8 mouse cellular contexts compared by ENCODE assay signal in genomic region chr11:30198091-30198675, GRCm38 (mm10).
DNase-seq lines count a peak whose midpoint lies in the region; ATAC-seq and TF ChIP-seq lines count a peak whose summit lies in the region.
"Had no signal": no experiment of that assay in that cellular context is flagged by ENCODE, and none has a peak within 500 bp of the region (broad histone marks: within the 10 kb centered on the region; RNA-seq: fewer than 3 reads in every experiment).

No protein-coding gene starts in this region.

- TF ChIP-seq CTCF in testis, adult 2 months (IDR thresholded peaks at IDR 0.05; ENCODE audit: control insufficient read depth, insufficient read depth, insufficient replicate concordance, low read depth, low read length) = no peak

- WGBS in intestine, embryonic 14.5 days = 2% methylated on average over 34 of the region's 34 CpGs
- WGBS in liver, embryonic 16.5 days (ENCODE audit: insufficient replicate concordance) = under 1% methylated on average over 34 of the region's 34 CpGs
- WGBS in neural tube, embryonic 11.5 days = under 1% methylated on average over 34 of the region's 34 CpGs

- peak overlapping the region; percentile 51 for H3K4me3 ChIP-seq in intestine, embryonic 14.5 days (ENCODE audit: low read depth, low read length)
- peak overlapping the region; percentile 64 for H3K4me3 ChIP-seq in liver, embryonic 16.5 days (ENCODE audit: low read depth, low read length)
- H3K4me3 ChIP-seq in neural tube, embryonic 11.5 days (ENCODE audit: low read depth, low read length) = peak overlapping the region; percentile 42
- H3K4me3 ChIP-seq in testis, adult 2 months (ENCODE audit: control insufficient read depth, low read depth, low read length) = peak overlapping the region; percentile 84
- H3K4me3 ChIP-seq: myocyte had no signal

- H3K9me3 ChIP-seq in intestine, embryonic 14.5 days (ENCODE audit: control insufficient read depth, low read length) = no peaks in the 10 kb centered on the region
- no peaks in the 10 kb centered on the region for H3K9me3 ChIP-seq in liver, embryonic 16.5 days (replicated peaks; ENCODE audit: control insufficient read depth, low read length)
- no peaks in the 10 kb centered on the region for H3K9me3 ChIP-seq in neural tube, embryonic 11.5 days (ENCODE audit: control insufficient read depth, low read length)

- TF ChIP-seq POLR2A in testis, adult 2 months (IDR thresholded peaks at IDR 0.05; ENCODE audit: control insufficient read depth, low read depth, low read length) = peak; percentile 79

- H3K27ac ChIP-seq in intestine, embryonic 14.5 days (ENCODE audit: low read depth) = peak overlapping the region; percentile 91
- H3K27ac ChIP-seq in liver, embryonic 16.5 days (ENCODE audit: low read length) = peak overlapping the region; percentile 83
- H3K27ac ChIP-seq in neural tube, embryonic 11.5 days (ENCODE audit: low read depth, low read length) = no peak overlapping the region; the same call in 1 of the 2 replicates
- H3K27ac ChIP-seq in testis, adult 2 months (ENCODE audit: control insufficient read depth, insufficient read depth, low read depth, low read length) = peak overlapping the region; percentile 65

- peak; percentile 95 for ATAC-seq in intestine, embryonic 14.5 days (replicated peaks; ENCODE audit: low FRiP score, low TSS enrichment, low read depth)
- peak; percentile 80 for ATAC-seq in liver, embryonic 16.5 days (ENCODE audit: low read depth)
- peak; percentile 92 for ATAC-seq in neural tube, embryonic 11.5 days (ENCODE audit: insufficient read depth, low FRiP score, low TSS enrichment)

- peak overlapping the region; percentile 67 for H3K4me2 ChIP-seq in intestine, embryonic 14.5 days (ENCODE audit: low read length)
- peak overlapping the region; percentile 72 for H3K4me2 ChIP-seq in liver, embryonic 16.5 days (ENCODE audit: low read depth, low read length)
- H3K4me2 ChIP-seq in neural tube, embryonic 11.5 days (ENCODE audit: low read depth) = peak overlapping the region; percentile 88

- DNase-seq in adrenal gland, adult 18-20 months (ENCODE audit: low spot score in 2 of 2) = peak; percentile 57 to 60
- DNase-seq in cerebellum, postnatal 14 days = peak; percentile 42 to 53
- DNase-seq in gastrocnemius, postnatal 4 days (ENCODE audit: low spot score in 2 of 2) = peak; percentile 16 to 27
- peak; percentile 90 for DNase-seq in intestine, embryonic 14.5 days (ENCODE audit: low spot score)
- peak; percentile 81 for DNase-seq in neural tube, embryonic 11.5 days (ENCODE audit: low spot score)

- 0 out of 2 replicates have a peak, but pooled peaks cover 5% of the 10 kb centered on the region for H3K36me3 ChIP-seq in intestine, embryonic 14.5 days (ENCODE audit: control insufficient read depth, insufficient read depth, low read length)
- no peaks in the 10 kb centered on the region for H3K36me3 ChIP-seq in liver, embryonic 16.5 days (ENCODE audit: control insufficient read depth, insufficient read depth)
- H3K36me3 ChIP-seq in neural tube, embryonic 11.5 days (ENCODE audit: control insufficient read depth, insufficient read depth, low read length) = no peaks in the 10 kb centered on the region
- H3K36me3 ChIP-seq in testis, adult 2 months (ENCODE audit: control insufficient read depth, insufficient read depth, low read length) = no peaks in the 10 kb centered on the region

- peaks cover 26% of the 10 kb centered on the region for H3K4me1 ChIP-seq in intestine, embryonic 14.5 days (replicated peaks; ENCODE audit: control insufficient read depth, insufficient read depth, low read length)
- peaks cover 4% of the 10 kb centered on the region for H3K4me1 ChIP-seq in liver, embryonic 16.5 days (ENCODE audit: control insufficient read depth, low read depth, low read length)
- H3K4me1 ChIP-seq in neural tube, embryonic 11.5 days (ENCODE audit: control insufficient read depth, insufficient read depth, low read length) = peaks cover 9% of the 10 kb centered on the region; the same call in 1 of the 2 replicates
- peaks cover 12% of the 10 kb centered on the region for H3K4me1 ChIP-seq in testis, adult 2 months (ENCODE audit: control insufficient read depth, insufficient read depth, low read length)

- H3K27me3 ChIP-seq in intestine, embryonic 14.5 days (replicated peaks; ENCODE audit: control insufficient read depth, insufficient read depth, low read length) = no peaks in the 10 kb centered on the region
- H3K27me3 ChIP-seq in liver, embryonic 16.5 days (ENCODE audit: control insufficient read depth, insufficient read depth, low read depth, low read length) = peaks cover 16% of the 10 kb centered on the region
- no peaks in the 10 kb centered on the region for H3K27me3 ChIP-seq in neural tube, embryonic 11.5 days (ENCODE audit: control insufficient read depth, insufficient read depth, low read length)
- H3K27me3 ChIP-seq in testis, adult 2 months (ENCODE audit: control insufficient read depth, insufficient read depth, low read length) = no peaks in the 10 kb centered on the region

- H3K9ac ChIP-seq in intestine, embryonic 14.5 days (ENCODE audit: low read length) = peak overlapping the region; percentile 62
- peak overlapping the region; percentile 67 for H3K9ac ChIP-seq in liver, embryonic 16.5 days (ENCODE audit: low read depth, low read length)
- peak overlapping the region; percentile 68 for H3K9ac ChIP-seq in neural tube, embryonic 11.5 days (ENCODE audit: low read length)

Comparison
In these comparisons a context has a peak if more than half of its experiments do, and no peak if none do; other contexts are left out.
1. DNase-seq: peak in every context shown above with its lines; median percentile 90 in intestine, embryonic 14.5 days; 81 in neural tube, embryonic 11.5 days; 58 in adrenal gland, adult 18-20 months; 48 in cerebellum, postnatal 14 days; 22 in gastrocnemius, postnatal 4 days.